Mouse (Mus musculus) forebrain, postnatal 0 days (tissue): ENCODE data around the gene Psmd5. TPM values are rescaled to one million over a fixed set of nuclear protein-coding genes. Genes with fewer than 3 reads are reported as not detected.

Experiments
- ATAC-seq: fragments of 200-750 bp; cut with Nextera tagmentation; 2 replicates; pipeline ENCODE4 v1.8.0; 2017; ENCODE audit warnings: mild to moderate bottlenecking, moderate library complexity
- DNase-seq: peaks from one replicate; pipeline ENCODE4 v3.0.0-alpha.2; 2015
- H3K27ac ChIP-seq: fragments of 300-500 bp; sonication (generic); 2 replicates; pipeline ENCODE4 v1.5.1; 2014; ENCODE audit warnings: low read depth, mild to moderate bottlenecking, antibody characterized with exemption, low read length, moderate library complexity, mixed read lengths
- H3K27me3 ChIP-seq: fragments of 300-500 bp; sonication (generic); 2 replicates; pipeline ENCODE4 v1.6.1; 2014; ENCODE audit warnings: mild to moderate bottlenecking, low read length, mixed read lengths; ENCODE audit not compliant: insufficient read depth
- H3K36me3 ChIP-seq: fragments of 300-500 bp; sonication (generic); 2 replicates; pipeline ENCODE4 v1.6.1; 2014; ENCODE audit warnings: mild to moderate bottlenecking, moderate library complexity; ENCODE audit not compliant: insufficient read depth
- H3K4me1 ChIP-seq: fragments of 300-500 bp; sonication (generic); 2 replicates; pipeline ENCODE4 v1.6.1; 2014; ENCODE audit warnings: antibody characterized with exemption; ENCODE audit not compliant: insufficient read depth
- H3K4me2 ChIP-seq: fragments of 300-500 bp; sonication (generic); 2 replicates; pipeline ENCODE4 v1.6.1; 2014; ENCODE audit warnings: low read depth, mild to moderate bottlenecking, moderate library complexity
- H3K4me3 ChIP-seq: fragments of 300-500 bp; sonication (generic); 2 replicates; pipeline ENCODE4 v1.5.1; 2014; ENCODE audit warnings: low read depth, low read length, mixed read lengths
- H3K9ac ChIP-seq: fragments of 300-500 bp; sonication (generic); 2 replicates; pipeline ENCODE4 v1.6.1; 2014; ENCODE audit warnings: mild to moderate bottlenecking
- H3K9me3 ChIP-seq: fragments of 300-500 bp; sonication (generic); 2 replicates; pipeline ENCODE4 v1.6.1; 2016; ENCODE audit warnings: low read length
- CTCF ChIP-seq: sonication (generic); IDR thresholded peaks from 2 replicates; pipeline ENCODE4 v1.5.1; 2016; ENCODE audit warnings: antibody characterized with exemption, control low read depth, low read depth
- WGBS: fragments of 180-500 bp; shearing (Covaris S2); extraction: QIAGEN DNeasy Blood & Tissue Kit; methylation state at CpG from one replicate; pipeline ENCODE4 v1.1.7; 2014; 5-methylcytosine and 5-hydroxymethylcytosine counted together
- polyA plus RNA-seq: library from polyadenylated mRNA; unstranded; fragments of >200 nt; fragmentation: Nextera tagmentation; extraction: Ambion mirVana; gene quantifications from 2 replicates; pipeline ENCODE4 v1.2.1, GENCODE M21; 2015
- total RNA-seq: library from RNA; depleted of rRNA; stranded (reverse); fragments of >200 nt; gene quantifications from 2 replicates; pipeline ENCODE4 v1.2.3, GENCODE M21; 2014

Gene Psmd5
- total and polyA plus RNA-seq, 2 experiments from 2014 or later: 43.3 to 85.2 TPM

DNA sequence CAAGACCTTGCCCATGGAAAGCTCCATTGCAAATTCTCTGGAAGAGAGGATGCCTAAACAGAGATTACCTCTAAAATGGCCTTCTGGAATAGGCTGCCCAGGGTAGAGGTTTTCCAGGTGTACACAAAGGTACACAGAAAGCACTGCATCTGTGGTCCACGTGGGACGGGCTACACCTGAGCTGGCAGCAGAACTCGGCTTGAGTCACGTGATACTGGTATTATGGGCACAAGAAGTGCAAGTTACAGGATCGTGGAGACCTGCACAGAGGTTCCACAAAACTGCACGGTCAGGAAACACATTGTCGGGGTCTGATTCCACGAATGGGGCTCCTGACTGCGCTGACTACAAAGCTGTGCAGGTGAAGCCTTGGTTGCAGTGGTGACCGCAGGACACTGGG is 5.3 kb upstream of the Psmd5 start:
- Histone ChIP-seq H3K4me1 (no peaks in the 10 kb centered on the region), H3K4me2 (no peak overlapping the region), H3K4me3 (no peak overlapping the region), H3K9me3 (no peaks in the 10 kb centered on the region), H3K27ac (no peak overlapping the region), H3K9ac (no peak overlapping the region), H3K36me3 (no peaks in the 10 kb centered on the region), H3K27me3 (peaks cover 3% of the 10 kb centered on the region; the same call in 1 of the 2 replicates)
- no peak for ATAC-seq
- no peak for DNase-seq
- WGBS: 91% methylated on average over 10 of the region's 10 CpGs
- no peak for TF ChIP-seq CTCF

DNA sequence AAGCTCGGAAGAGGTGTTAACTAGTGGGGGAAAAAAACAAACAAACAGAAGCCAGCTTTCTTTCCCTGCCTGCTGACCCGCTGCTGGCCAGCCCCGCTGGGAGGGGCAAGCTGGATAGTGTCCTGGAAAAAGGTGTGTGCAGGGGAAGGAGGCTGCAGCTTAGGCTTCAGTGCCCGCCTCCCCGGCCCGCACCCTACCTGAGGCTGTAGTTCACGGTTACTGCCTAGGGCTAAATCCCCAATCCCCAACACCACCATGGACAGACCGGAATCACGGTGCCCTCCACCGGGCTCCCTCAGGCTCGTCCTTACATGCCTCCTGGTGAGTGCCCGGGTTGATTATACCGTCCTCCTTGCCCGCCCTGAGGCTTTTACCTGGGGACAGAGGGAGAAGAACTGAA is 497 bp downstream of the Psmd5 start, which contains the start of gene Cutal:
Cutal (plus strand) TSS at position 126 of the 400 bp plus-strand sequence.
- Histone ChIP-seq H3K27ac (no peak within 1 kb of the TSS), H3K9ac (no peak within 1 kb of the TSS), H3K9me3 (no peaks in the 10 kb centered on the region), H3K27me3 (peaks cover 4% of the 10 kb centered on the region; the same call in 1 of the 2 replicates), H3K4me3 (no peak within 1 kb of the TSS), H3K4me1 (peaks cover 7% of the 10 kb centered on the region), H3K4me2 (no peak within 1 kb of the TSS), H3K36me3 (no peaks in the 10 kb centered on the region)
- TF ChIP-seq CTCF: no peak
- 8% methylated on average over 14 of the region's 14 CpGs for WGBS
- ATAC-seq (no peak), DNase-seq (no peak)

DNA sequence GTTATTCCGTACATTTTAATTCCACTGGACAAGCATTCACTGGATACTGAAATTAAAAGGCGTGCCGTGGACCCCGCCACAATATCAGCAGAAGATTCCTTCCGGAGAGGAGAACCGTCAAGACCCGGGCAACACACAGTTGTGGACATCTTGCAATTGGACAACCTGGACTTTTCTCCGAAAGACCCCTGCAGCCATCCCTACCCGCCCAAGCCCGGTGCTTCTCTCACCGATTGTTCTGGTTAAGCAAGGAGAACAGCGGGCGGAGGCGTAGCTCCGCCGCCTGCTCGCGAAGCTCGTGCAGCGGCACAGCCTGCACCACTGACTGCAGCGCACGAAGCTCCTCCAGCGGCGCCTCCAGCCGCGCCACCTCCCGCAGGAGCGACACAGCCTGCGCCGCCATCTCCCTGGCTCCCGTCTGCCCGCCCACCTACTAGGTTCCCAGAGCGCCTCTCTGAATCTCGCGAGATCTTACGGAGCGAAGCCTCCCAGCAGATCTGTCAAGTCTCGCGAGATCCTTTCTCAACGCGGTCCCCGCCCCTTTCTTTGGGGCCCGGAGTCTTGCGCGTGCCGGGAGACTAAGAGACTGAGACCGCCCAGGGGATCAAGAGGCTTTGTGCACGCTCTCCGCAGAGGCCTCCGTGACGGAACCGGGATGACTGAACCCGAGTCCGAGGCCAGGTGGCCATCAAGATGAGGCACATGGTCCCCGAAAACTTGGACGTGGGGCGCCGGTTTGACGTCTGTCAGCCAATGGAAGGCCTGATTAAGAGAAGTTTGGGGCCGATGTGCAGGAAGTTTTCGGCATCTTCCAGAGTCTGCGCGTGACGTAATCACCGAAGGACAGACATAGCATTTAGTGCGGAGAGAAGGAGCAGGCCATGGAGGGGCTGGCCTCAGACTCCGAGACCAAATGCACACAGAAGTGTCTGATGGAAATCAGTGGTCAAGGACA is 4.0 kb downstream of the Psmd5 start:
- under 1% methylated on average over 67 of the region's 67 CpGs for WGBS
- ATAC-seq (peak; percentile 99), DNase-seq (peak; percentile 99)
- peak; percentile 5 for TF ChIP-seq CTCF
- peak overlapping the region; percentile 53 for H3K4me2 ChIP-seq
- no peaks in the 10 kb centered on the region for H3K9me3 ChIP-seq
- H3K4me1 ChIP-seq: peaks cover 8% of the 10 kb centered on the region
- peak overlapping the region; percentile 79 for H3K9ac ChIP-seq
- peaks cover under 1% of the 10 kb centered on the region; the same call in 1 of the 2 replicates for H3K36me3 ChIP-seq
- peak overlapping the region; percentile 67 for H3K4me3 ChIP-seq
- H3K27ac ChIP-seq: peak overlapping the region; percentile 86
- H3K27me3 ChIP-seq: peaks cover 4% of the 10 kb centered on the region; the same call in 1 of the 2 replicates

- Histone ChIP-seq H3K9me3 (no peaks in the 10 kb centered on the region), H3K9ac (0 out of 2 replicates have a peak overlapping the region, but pooled peaks have one; percentile 4), H3K27ac (no peak overlapping the region), H3K36me3 (peaks cover 12% of the 10 kb centered on the region), H3K4me3 (peak overlapping the region; percentile 67), H3K4me2 (peak overlapping the region; percentile 53), H3K27me3 (no peaks in the 10 kb centered on the region; the same call in 1 of the 2 replicates), H3K4me1 (peaks cover 8% of the 10 kb centered on the region)
- 38% methylated on average over 5 of the region's 5 CpGs for WGBS
- no peak for DNase-seq
- TF ChIP-seq CTCF: no peak
- ATAC-seq: no peak
Observed at GRCm38 (mm10) chr2:34869680-34870079, 5.1 kb downstream of the Psmd5 start.

GRCm38 (mm10) chr2:34857728-34858127 is 17.0 kb downstream of the Psmd5 start:
- no peak overlapping the region for H3K4me3 ChIP-seq
- no peaks in the 10 kb centered on the region for H3K4me1 ChIP-seq
- no peak overlapping the region for H3K27ac ChIP-seq
- H3K9ac ChIP-seq: no peak overlapping the region
- no peaks in the 10 kb centered on the region for H3K9me3 ChIP-seq
- no peak overlapping the region for H3K4me2 ChIP-seq
- ATAC-seq (no peak), DNase-seq (no peak)
- H3K36me3 ChIP-seq: peaks cover 83% of the 10 kb centered on the region
- WGBS: 96% methylated on average over 8 of the region's 8 CpGs
- no peak for TF ChIP-seq CTCF
- no peaks in the 10 kb centered on the region for H3K27me3 ChIP-seq

GRCm38 (mm10) chr2:34855265-34855664 is 19.5 kb downstream of the Psmd5 start:
- Histone ChIP-seq H3K4me2 (no peak overlapping the region), H3K4me3 (no peak overlapping the region), H3K36me3 (peaks cover 89% of the 10 kb centered on the region), H3K4me1 (no peaks in the 10 kb centered on the region), H3K27ac (no peak overlapping the region), H3K27me3 (no peaks in the 10 kb centered on the region), H3K9me3 (no peaks in the 10 kb centered on the region), H3K9ac (no peak overlapping the region)
- no peak for DNase-seq
- WGBS: 86% methylated on average over 4 of the region's 4 CpGs
- TF ChIP-seq CTCF: peak; percentile 36
- no peak for ATAC-seq

GRCm38 (mm10) chr2:34847702-34848101 is 27.1 kb downstream of the Psmd5 start:
- peaks cover 28% of the 10 kb centered on the region for H3K36me3 ChIP-seq
- H3K9me3 ChIP-seq: no peaks in the 10 kb centered on the region
- ATAC-seq (no peak), DNase-seq (no peak)
- H3K27ac ChIP-seq: no peak overlapping the region
- H3K4me1 ChIP-seq: no peaks in the 10 kb centered on the region
- no peak overlapping the region for H3K4me3 ChIP-seq
- 95% methylated on average over 1 of the region's 1 CpGs for WGBS
- no peak overlapping the region for H3K4me2 ChIP-seq
- no peak overlapping the region for H3K9ac ChIP-seq
- H3K27me3 ChIP-seq: no peaks in the 10 kb centered on the region
- TF ChIP-seq CTCF: no peak
